Mouse (Mus musculus): Measurements from ENCODE around the gene Vmn1r63. TPM values are rescaled to one million over a fixed set of nuclear protein-coding genes. Genes with fewer than 3 reads are reported as not detected.
"Not testable (repeated sequence)": the region's sequence is repeated elsewhere in the genome, so short reads cannot be mapped to it uniquely, and the experiment has no call there.

Gene Vmn1r63
- total RNA-seq (2021), result not detected
- not detected in 2 replicates for polyA plus RNA-seq (2012; rRNA removed)
- long read RNA-seq, result 0 reads

GRCm38 (mm10) chr7:5805345-5805744 lies at the start of gene Vmn1r63:
Vmn1r63 (minus strand) TSS chr7:5805445.
- DNase-seq, result not testable (repeated sequence)

Other genes with a start within 250 kb of the Vmn1r63 start
- not detected for gene Vmn1r61, start 192.2 kb downstream of the Vmn1r63 start, total RNA-seq (2021)
- not detected in 2 replicates for gene Vmn1r61, start 192.2 kb downstream of the Vmn1r63 start, polyA plus RNA-seq (2012; rRNA removed)
- gene Vmn1r62, start 131.8 kb downstream of the Vmn1r63 start, total RNA-seq (2021), result not detected
- not detected in 2 replicates for gene Vmn1r62, start 131.8 kb downstream of the Vmn1r63 start, polyA plus RNA-seq (2012; rRNA removed)
- gene Vmn1r64, start 79.1 kb upstream of the Vmn1r63 start, total RNA-seq (2021), result not detected
- not detected in 2 replicates for gene Vmn1r64, start 79.1 kb upstream of the Vmn1r63 start, polyA plus RNA-seq (2012; rRNA removed)
- gene Vmn1r65, start 205.6 kb upstream of the Vmn1r63 start, total RNA-seq (2021), result not detected
- gene Vmn1r65, start 205.6 kb upstream of the Vmn1r63 start, polyA plus RNA-seq (2012; rRNA removed), result not detected in 2 replicates
- gene Nlrp4c, start 239.7 kb upstream of the Vmn1r63 start, total RNA-seq (2021), result not detected
- not detected in 2 replicates for gene Nlrp4c, start 239.7 kb upstream of the Vmn1r63 start, polyA plus RNA-seq (2012; rRNA removed)